Mouse (Mus musculus): ENCODE measurements around the gene Sema3c.
"Not testable (repeated sequence)": the region's sequence is repeated elsewhere in the genome, so short reads cannot be mapped to it uniquely, and the experiment has no call there.

Gene Sema3c

DNA sequence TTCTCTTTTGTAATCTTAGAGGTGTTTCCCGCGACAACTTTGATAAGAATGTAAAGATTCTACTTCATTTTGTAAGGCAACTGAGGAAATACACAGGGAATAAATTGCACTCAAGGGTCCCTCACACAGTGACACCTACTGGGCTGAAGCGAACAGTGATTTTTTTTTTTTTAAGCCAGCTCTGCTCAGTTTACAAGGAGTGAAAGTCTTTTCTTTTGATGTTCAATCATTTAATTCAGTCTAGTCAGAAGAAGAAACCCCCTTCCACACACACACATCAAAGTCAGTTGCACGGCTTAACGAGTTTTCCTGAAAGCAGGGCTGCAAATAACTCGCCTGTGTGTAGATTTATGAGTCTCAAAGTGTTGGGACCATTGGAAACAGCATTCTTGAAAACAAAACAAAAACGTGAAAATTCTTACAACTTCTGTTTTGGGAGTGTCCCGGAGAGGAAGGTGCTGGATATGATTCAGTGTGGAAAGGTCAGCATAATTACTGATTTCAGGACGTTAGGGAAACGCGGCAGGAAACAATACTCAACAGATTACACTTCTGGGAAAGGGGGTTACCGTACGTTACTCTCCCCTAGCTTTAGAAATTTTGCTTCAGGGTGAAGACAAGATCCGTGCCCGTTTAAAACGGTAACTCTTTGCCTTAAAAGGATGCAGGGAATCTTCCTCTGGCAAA lies at the start of gene Sema3c:
TSS of gene Sema3c (plus strand) at position 588 of the 687 bp plus-strand sequence.
- DNase-seq (ENCODE audit: low spot score) = peak; percentile 74

- DNase-seq (ENCODE audit: low spot score) = not testable (repeated sequence)
These were observed 42.9 kb upstream of the Sema3c start for GRCm38 (mm10) chr5:17531165-17531564.

- no peak for DNase-seq (ENCODE audit: low spot score)
These were observed 30.9 kb upstream of the Sema3c start for GRCm38 (mm10) chr5:17543141-17543540.

DNA sequence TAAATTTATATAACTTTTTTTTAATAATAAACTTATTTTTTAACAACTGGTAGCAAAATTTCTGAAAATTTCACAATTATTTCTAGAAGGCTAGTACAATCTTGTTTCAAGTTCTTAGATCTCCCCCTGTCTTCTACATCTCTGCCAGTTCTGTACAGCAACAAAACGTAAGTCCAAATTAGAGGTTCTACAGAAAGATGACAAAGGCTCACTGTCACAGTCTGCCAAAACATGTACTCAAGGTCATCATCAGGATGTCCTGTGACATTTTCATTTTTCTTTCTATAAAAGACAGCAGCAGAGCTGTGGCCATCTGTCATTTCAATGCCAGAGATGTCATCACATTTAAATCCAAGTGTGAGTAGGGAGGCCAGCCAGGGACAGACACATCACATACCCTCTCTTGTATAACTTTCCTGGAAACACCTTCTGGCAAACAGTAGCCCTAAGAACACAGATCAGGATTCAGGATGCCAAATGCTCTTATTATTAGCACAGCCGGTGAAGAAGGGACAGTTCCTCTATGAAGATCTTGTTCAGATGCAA lies 29.1 kb upstream of the Sema3c start:
- no peak for DNase-seq (ENCODE audit: low spot score)

- DNase-seq (ENCODE audit: low spot score) = peak; percentile 22
These were observed 22.4 kb upstream of the Sema3c start for GRCm38 (mm10) chr5:17551693-17552092.

DNA sequence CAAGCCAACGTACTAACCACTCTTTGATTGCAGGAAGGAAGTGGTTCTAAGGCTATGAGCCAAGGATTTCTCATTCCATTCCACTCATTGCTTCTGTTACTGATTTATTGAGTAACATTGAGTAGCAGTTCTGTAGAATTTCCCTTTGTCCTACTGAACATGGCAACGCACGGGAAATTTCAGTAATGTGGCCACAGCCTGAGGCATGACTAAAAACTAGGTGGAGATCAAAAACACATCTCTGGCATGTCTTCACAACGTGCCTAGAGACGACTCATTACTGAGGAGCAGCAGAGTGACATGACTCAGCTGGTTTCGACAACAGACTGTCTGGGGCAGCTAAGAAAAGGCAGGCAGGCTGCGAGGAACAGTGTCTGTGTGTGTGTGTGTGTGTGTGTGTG lies 18.0 kb upstream of the Sema3c start:
- DNase-seq (ENCODE audit: low spot score) = peak; percentile 43

DNA sequence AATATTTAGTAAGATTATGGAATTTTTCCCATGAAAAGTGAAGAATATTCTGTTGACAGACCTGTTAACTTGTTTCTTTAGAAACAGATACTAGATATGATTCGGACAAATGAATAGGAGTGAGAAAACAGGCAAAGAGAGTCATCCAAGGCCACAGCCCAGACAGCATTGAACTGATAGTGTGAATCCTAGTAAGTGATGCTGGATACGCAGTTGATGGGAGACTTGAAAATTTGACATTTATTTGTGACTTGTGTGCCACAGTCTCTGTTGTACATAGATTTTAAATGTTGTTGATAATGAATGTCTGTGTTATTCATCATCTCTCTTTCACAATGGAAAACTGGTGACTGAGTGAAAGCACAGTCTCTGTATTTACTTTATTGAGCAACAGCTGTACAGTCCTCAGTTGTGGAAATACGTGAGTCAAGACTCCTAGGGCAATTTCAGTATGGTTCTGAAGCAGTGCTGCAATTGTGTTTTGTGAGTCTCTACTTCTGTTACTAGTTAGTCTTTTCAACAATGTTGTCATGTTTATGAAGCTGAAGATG lies 17.3 kb upstream of the Sema3c start:
- DNase-seq (ENCODE audit: low spot score) = no peak

DNA sequence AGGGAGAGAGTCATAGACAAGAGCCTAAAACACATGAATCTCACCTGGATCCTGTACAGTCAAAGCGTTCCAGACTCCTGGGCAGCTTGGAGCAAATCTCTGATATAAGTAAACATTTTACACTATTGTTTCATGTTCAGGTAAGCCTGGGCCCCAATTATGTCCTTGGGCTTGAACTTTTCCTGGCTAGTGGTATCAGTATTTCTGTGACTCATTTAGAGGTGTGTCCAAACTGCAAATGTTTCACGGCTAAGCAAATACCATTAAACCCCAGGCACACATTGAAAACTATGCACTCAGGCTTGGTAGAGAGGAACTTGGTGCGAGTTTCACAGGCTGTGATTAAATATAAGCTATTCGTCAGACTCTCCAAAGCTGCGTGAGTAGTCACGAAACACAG lies 2.5 kb upstream of the Sema3c start:
- DNase-seq (ENCODE audit: low spot score) = no peak

GRCm38 (mm10) chr5:17574413-17575182 lies 517 bp downstream of the Sema3c start:
- peak; percentile 87 for DNase-seq (ENCODE audit: low spot score)

DNA sequence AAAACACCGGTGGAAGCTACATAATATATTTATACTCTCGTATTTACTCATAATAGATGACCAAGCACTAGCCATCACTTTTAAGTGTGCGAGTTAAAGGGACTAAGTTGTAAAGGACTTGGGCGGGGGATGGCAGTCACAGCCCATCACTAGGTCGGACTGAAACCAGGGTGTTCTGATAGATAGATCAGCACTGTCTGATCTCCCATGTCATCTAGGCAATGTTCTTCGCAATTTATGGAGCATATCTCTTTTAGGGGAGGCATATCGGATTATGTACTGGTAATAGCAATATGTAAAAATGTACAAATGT lies 1.1 kb downstream of the Sema3c start:
- DNase-seq (ENCODE audit: low spot score) = no peak

GRCm38 (mm10) chr5:17576069-17576468 lies 2.0 kb downstream of the Sema3c start:
- no peak for DNase-seq (ENCODE audit: low spot score)

DNA sequence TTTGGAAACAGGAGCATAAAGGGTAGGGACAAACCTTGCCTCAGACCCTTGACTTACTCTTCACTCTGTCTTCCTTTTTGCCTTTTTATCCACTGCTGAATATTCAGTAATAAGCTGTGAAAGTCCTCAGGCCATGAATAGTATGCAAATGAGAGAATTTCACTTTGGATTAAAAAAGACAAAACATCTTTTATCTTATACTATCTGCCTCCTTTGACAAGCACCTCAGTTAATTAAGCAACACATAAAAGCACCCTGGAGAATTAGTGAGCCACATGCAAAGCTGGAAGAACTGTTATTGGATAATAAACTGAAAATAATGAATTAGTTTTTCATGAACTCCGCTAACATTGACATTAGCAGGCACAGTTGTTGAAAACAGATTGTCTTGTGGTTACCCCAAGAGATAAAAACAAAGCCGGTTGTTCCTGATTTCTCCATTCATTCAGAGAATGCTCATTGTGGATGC lies 8.0 kb downstream of the Sema3c start:
- DNase-seq (ENCODE audit: low spot score) = no peak

DNA sequence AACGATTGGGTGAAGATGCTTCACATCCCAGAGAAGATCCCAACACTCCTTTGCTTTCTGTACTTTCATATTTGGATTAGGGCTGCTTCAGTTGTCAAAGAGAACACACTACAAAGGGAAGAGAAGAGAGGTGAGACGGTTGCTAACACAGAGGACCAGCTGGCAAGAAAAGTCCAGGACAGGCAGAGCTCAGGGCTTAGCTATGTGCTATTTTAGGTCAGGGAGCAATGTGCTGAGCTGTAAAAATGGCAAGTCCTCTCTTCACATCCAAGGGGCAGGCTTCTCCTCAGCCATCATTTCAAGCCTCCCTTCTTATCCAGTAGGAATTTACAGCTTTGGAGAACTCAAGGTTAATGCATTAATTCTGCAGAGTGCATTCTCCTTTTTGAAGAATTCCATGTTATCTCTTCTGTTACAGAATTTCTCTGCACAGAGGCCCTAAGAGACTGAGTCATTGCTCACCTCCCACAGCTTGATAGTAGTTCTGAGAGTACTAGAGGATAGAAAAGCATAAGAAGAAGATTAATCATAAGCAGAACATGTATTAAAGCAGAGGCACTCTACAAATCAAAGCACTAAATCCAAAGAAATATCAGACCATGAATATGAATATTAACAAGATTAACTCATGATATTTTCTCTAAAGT lies 10.3 kb downstream of the Sema3c start:
- no peak for DNase-seq (ENCODE audit: low spot score)

- no peak for DNase-seq (ENCODE audit: low spot score)
These were observed 12.6 kb downstream of the Sema3c start for GRCm38 (mm10) chr5:17586518-17587210.

DNA sequence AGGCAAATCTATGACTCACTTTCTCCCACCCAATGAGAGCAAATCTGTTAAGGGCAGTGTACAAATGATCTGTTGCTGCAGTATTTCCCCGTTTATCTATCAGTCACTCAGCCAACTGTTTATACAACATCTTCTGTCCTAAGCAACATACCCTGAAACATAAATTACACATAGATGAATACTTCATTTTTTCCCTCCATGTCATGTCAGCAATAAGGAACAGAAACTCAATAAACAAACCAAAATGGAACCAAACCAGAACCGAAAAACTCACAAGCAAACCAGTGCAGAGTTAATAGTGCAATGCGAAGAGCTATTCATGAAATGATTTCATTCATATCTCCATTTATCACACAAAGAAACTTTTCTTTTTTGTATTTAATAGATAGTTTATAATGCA lies 17.8 kb downstream of the Sema3c start:
- no peak for DNase-seq (ENCODE audit: low spot score)

DNA sequence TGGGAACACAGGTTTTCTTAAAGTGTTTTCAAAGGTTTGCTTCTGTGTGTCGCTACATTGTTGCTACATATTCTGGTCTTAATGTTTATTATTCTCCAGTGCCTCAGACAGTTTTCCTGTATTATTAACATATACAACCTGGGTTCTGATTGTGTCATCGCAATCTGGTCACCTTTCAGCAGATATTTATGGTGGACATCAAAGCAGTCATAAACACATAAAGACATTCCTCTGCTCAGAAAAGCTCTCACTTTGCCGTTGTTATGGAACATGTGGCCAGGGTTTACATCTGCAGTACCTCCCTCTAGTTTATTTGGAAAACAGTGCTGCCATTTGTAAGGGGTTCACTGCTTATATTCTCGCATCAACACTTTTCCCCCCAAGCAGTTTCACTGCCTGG lies 27.6 kb downstream of the Sema3c start:
- no peak for DNase-seq (ENCODE audit: low spot score)

DNA sequence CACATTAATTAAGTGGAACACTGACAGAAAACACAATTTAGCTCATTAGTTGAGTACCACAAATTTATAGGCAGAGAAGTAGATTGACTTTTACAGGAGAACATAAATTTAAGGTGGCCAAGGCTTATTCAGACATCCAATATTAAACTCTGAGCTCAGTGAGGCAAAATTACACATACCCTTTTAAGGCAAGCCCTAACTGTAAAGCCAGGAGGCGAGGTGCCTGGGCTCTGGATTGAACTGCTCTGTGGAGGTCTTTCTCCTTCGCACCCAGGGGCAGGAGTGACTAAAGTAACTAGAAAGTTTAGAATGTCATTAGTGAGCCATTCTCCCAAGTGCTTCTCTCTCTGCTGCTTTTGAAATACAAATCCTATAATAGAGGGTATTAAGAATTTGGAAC lies 46.5 kb downstream of the Sema3c start:
- DNase-seq (ENCODE audit: low spot score) = no peak

GRCm38 (mm10) chr5:17622564-17622963 lies 48.5 kb downstream of the Sema3c start:
- no peak for DNase-seq (ENCODE audit: low spot score)

DNA sequence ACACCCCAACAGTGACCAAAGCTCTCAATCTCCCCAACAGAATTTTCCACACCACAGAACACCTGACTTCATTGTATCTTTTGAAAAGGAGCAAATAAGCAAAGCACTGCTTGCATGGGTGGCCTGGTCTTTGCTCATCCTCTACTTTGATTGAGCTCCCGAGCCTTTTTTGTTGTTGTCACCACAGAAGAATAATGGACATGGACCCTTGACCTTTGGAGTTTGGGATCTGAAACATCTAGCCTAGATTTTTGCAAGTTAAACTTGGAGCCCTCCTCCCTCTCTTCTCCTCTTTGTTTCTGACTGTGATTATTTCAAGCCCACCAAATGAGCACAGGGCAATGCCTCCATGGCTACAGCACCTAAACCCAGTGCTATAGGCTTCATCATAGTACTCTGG lies 54.5 kb downstream of the Sema3c start:
- peak; percentile 69 for DNase-seq (ENCODE audit: low spot score)

- no peak for DNase-seq (ENCODE audit: low spot score)
These were observed 55.5 kb downstream of the Sema3c start for GRCm38 (mm10) chr5:17629599-17629998.

- DNase-seq (ENCODE audit: low spot score) = no peak
These were observed 65.4 kb downstream of the Sema3c start for GRCm38 (mm10) chr5:17639519-17639918.

DNA sequence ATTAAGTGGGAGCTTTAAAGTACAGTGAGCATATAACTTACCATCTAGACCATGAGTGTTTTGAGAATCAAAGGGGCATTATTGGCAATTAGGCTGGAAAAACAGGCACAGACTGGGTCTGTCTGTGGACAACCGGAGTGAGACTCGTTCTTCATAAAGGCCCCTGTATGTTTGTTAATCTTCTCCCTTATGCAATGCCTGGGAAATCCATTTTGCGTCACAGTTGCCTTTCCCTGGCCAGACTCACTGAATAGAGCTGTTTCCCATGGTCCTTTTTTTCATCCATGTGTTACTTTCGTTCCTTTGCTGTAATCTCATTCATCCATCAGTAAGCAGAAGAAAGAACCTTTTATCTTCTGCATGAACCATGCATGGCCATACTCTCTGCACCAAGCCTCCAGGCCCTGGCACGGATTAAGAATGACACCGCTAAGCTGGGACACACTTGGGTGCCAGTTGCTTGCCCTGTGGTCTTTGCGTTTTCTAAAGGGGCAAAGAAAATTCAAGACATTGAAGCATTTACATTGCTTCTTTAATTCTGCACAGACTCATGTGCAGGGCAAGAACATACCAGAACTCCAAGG lies 73.7 kb downstream of the Sema3c start:
- no peak for DNase-seq (ENCODE audit: low spot score)

Data from embryo, embryonic 10.5 days (tissue).